Mouse (Mus musculus): Measurements from ENCODE around the gene Cdh8.

DNA sequence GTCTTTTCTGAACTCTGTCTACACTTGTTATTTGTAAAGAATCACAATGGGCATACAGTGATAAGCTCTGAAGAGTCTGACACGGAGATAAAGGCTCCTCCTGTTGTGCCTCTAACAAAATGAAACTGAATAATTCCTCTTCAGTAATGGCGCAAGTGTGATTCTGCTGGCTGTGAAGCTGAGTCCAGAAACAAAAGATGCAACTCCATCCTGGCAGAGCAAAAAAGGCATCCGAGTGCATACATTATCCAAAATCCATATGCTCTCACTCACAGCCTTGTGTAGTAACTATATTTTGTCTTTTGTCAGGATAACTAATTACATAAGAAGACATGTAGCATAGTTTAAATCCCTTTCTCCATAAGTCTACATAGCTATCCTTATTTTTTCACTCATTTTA is 149.1 kb downstream of the Cdh8 start:
- TF ChIP-seq GATA1 (IDR thresholded peaks at IDR 0.05; ENCODE audit: borderline replicate concordance, low read length): no peak
- no peak for TF ChIP-seq FLI1 (IDR thresholded peaks at IDR 0.05; ENCODE audit: low read length)

All from megakaryocyte, embryonic 14.5 days (primary cell).